Mouse (Mus musculus) lung, embryonic 14.5 days (tissue): Measurements from ENCODE around the gene Lrrc1. TPM values are rescaled to one million over a fixed set of nuclear protein-coding genes. Genes with fewer than 3 reads are reported as not detected.

Experiments
- ATAC-seq: fragments of 200-750 bp; cut with Nextera tagmentation; 2 replicates; pipeline ENCODE4 v1.8.0; 2017; ENCODE audit warnings: mild to moderate bottlenecking, moderate TSS enrichment, moderate library complexity; ENCODE audit not compliant: insufficient read depth
- DNase-seq: peaks from one replicate; pipeline ENCODE4 v3.0.0-alpha.2; 2015
- H3K27ac ChIP-seq: fragments of 300-500 bp; sonication (generic); 2 replicates; pipeline ENCODE4 v1.5.1; 2014; ENCODE audit warnings: low read depth, mild to moderate bottlenecking, moderate library complexity
- H3K27me3 ChIP-seq: fragments of 300-500 bp; sonication (generic); 2 replicates; pipeline ENCODE4 v1.6.1; 2014; ENCODE audit warnings: low read length, control low read depth; ENCODE audit not compliant: insufficient read depth
- H3K36me3 ChIP-seq: fragments of 300-500 bp; sonication (generic); 2 replicates; pipeline ENCODE4 v1.6.1; 2014; ENCODE audit warnings: control low read depth; ENCODE audit not compliant: insufficient read depth
- H3K4me1 ChIP-seq: fragments of 300-500 bp; sonication (generic); 2 replicates; pipeline ENCODE4 v1.6.1; 2014; ENCODE audit warnings: antibody characterized with exemption, control low read depth; ENCODE audit not compliant: insufficient read depth
- H3K4me2 ChIP-seq: fragments of 300-500 bp; sonication (generic); 2 replicates; pipeline ENCODE4 v1.6.1; 2014; ENCODE audit warnings: mild to moderate bottlenecking
- H3K4me3 ChIP-seq: fragments of 300-500 bp; sonication (generic); 2 replicates; pipeline ENCODE4 v1.5.1; 2014; ENCODE audit warnings: low read depth, low read length
- H3K9ac ChIP-seq: fragments of 300-500 bp; sonication (generic); 2 replicates; pipeline ENCODE4 v1.6.1; 2014
- H3K9me3 ChIP-seq: fragments of 300-500 bp; sonication (generic); 2 replicates; pipeline ENCODE4 v1.6.1; 2016; ENCODE audit warnings: low read depth, low read length, control low read depth
- CTCF ChIP-seq: IDR thresholded peaks from 2 replicates; pipeline ENCODE4 v1.5.1; 2016; ENCODE audit warnings: antibody characterized with exemption, low read depth
- WGBS: fragments of 180-500 bp; shearing (Covaris S2); extraction: QIAGEN DNeasy Blood & Tissue Kit; methylation state at CpG from one replicate; pipeline ENCODE4 v1.1.7; 2014; 5-methylcytosine and 5-hydroxymethylcytosine counted together
- polyA plus RNA-seq: library from polyadenylated mRNA; unstranded; fragments of >200 nt; fragmentation: Nextera tagmentation; extraction: Ambion mirVana; gene quantifications from 2 replicates; pipeline ENCODE4 v1.2.1, GENCODE M21; 2014

Lrrc1 gene
- polyA plus RNA-seq, 1 experiment from 2014 or later: 9.5 TPM

DNA sequence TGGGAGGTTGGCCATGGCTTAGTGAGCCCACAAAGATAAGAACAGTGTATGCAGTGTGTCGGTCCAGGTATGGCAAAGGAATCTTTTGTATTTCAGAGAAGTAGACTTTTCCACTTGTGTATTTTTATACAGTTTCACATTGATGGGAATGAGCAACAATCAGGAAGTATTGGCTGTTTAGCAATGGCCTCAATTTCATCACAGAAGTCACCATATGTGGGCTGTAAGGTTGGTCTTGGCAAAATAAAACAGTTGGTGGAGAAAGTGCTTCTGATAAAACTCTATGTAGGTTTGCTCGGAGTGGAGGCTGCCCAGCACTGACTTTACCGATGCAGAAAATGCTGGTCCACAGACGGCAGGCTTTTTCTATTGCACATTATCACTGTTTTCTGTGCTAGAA is 140.2 kb downstream of the Lrrc1 start:
- 59% methylated on average over 4 of the region's 4 CpGs for WGBS
- no peaks in the 10 kb centered on the region for H3K36me3 ChIP-seq

GRCm38 (mm10) chr9:77403961-77404360 is 140.7 kb downstream of the Lrrc1 start:
- Histone ChIP-seq H3K9me3 (no peaks in the 10 kb centered on the region), H3K9ac (no peak overlapping the region), H3K27ac (no peak overlapping the region), H3K36me3 (no peaks in the 10 kb centered on the region), H3K27me3 (no peaks in the 10 kb centered on the region), H3K4me1 (no peaks in the 10 kb centered on the region), H3K4me3 (no peak overlapping the region), H3K4me2 (no peak overlapping the region)
- ATAC-seq: no peak
- no peak for DNase-seq
- WGBS: 71% methylated on average over 6 of the region's 6 CpGs
- no peak for TF ChIP-seq CTCF

More for the DNA sequence above, 140.2 kb downstream of the Lrrc1 start:
- Histone ChIP-seq H3K4me2 (no peak overlapping the region), H3K9ac (no peak overlapping the region), H3K27ac (no peak overlapping the region), H3K9me3 (no peaks in the 10 kb centered on the region), H3K4me1 (no peaks in the 10 kb centered on the region), H3K4me3 (no peak overlapping the region), H3K27me3 (no peaks in the 10 kb centered on the region)
- no peak for ATAC-seq
- no peak for DNase-seq
- TF ChIP-seq CTCF: no peak

DNA sequence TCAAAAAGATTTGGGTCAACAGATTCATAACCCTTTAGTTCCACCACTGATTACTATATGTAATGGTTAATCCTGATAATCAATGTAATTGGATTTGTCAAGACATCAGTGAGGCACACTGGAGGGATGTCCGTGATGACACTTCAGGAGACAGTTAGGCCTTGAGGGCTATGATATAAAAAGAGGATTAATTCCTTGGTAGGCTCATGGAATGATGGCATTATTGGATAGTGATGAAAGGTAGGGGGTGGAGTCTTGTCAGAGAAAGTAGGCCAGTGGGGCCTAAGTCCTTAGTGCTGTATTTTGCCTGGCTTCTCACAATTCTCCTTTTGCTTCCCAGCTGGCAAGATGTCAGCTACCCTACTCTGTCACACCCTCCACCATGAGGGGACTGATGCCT is 141.7 kb downstream of the Lrrc1 start:
- Histone ChIP-seq H3K4me3 (no peak overlapping the region), H3K4me1 (no peaks in the 10 kb centered on the region), H3K36me3 (no peaks in the 10 kb centered on the region), H3K4me2 (no peak overlapping the region), H3K27me3 (no peaks in the 10 kb centered on the region), H3K9me3 (no peaks in the 10 kb centered on the region), H3K27ac (no peak overlapping the region), H3K9ac (no peak overlapping the region)
- WGBS: 98% methylated on average over 1 of the region's 1 CpGs
- ATAC-seq: no peak
- no peak for TF ChIP-seq CTCF
- no peak for DNase-seq

DNA sequence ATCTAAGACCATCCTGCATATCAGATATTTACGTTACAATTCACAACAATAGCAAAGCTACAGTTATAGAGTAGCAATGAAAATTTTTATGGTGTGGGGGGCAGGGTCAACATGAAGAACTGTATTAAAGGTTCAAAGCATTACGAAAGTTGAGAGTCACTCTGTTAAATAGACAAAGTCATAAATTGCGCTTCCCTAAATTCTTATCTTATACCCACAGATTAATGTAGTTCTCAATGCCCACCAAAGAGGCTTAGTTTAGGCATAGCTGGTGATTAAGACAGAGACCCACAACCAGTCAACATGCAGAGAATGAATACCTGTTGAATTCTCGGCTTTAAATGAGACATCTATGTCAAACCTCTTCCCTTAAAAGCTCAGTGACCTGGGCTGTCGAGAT is 144.9 kb downstream of the Lrrc1 start:
- no peaks in the 10 kb centered on the region for H3K27me3 ChIP-seq
- no peak for ATAC-seq
- no peaks in the 10 kb centered on the region for H3K9me3 ChIP-seq
- no peak for TF ChIP-seq CTCF
- H3K4me2 ChIP-seq: no peak overlapping the region
- no peaks in the 10 kb centered on the region for H3K4me1 ChIP-seq
- no peak for DNase-seq
- H3K9ac ChIP-seq: no peak overlapping the region
- no peak overlapping the region for H3K27ac ChIP-seq
- WGBS: 88% methylated on average over 5 of the region's 5 CpGs
- no peak overlapping the region for H3K4me3 ChIP-seq
- no peaks in the 10 kb centered on the region for H3K36me3 ChIP-seq

DNA sequence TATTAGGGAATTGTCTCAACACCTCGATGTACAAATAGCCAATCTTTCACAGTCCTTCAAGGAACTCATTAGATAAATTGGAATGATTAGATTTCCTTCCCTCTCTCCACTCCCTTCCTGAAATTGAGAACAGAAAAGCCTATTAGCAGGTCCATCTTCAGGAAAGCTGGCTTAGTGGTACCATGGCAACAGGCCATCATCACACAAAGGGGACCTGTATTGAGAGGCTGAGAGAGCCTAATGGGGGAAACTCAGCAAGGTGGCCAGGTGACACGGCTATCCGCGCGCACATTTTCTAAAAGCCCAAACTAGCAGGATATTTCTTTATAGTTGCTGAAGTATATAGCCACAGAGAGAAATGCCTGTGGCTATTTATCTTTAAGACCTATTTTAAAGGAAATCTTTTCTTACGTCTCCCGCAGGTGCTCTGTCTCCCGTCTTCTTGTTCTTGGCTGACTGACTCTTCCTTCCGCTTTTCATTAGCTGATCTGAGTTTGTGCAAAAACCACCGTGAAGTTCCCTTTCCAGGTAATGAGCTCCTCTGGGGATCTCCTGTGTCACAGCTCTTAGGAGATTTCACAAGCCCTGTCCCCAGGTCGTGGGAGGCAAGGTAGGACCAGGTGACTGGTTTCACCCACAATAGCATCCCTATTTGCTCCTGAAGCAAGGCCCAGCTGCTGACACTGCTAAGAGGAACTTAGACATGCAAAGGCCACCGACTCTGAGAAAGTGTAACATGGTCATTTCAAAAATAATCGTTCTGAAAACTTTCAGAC is 145.6 kb downstream of the Lrrc1 start:
- no peak for TF ChIP-seq CTCF
- ATAC-seq (no peak), DNase-seq (no peak)
- Histone ChIP-seq H3K36me3 (no peaks in the 10 kb centered on the region), H3K27me3 (no peaks in the 10 kb centered on the region), H3K4me2 (no peak overlapping the region), H3K9me3 (no peaks in the 10 kb centered on the region), H3K9ac (no peak overlapping the region), H3K4me1 (no peaks in the 10 kb centered on the region), H3K4me3 (no peak overlapping the region), H3K27ac (no peak overlapping the region)
- WGBS: 69% methylated on average over 13 of the region's 13 CpGs

DNA sequence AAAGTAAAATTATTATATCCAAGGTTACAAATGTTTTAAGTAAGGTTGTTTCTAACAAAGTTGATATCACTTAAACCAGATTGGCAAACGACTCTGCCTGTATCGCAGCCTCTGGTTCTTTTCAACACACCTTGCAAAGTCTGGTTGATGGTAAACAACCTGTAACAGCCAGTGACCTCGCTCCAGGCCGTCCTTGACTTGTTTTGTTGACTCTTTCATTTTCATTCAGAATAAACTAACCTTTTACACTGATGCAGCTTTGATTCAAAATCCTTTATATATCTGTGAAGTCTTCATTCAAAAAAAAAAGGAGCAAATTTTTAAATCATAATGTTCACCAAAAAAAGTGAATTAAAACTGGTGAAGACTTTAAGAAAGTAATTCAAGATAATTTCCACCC is 147.6 kb downstream of the Lrrc1 start:
- Histone ChIP-seq H3K27ac (no peak overlapping the region), H3K36me3 (no peaks in the 10 kb centered on the region), H3K9me3 (no peaks in the 10 kb centered on the region), H3K4me2 (no peak overlapping the region), H3K9ac (no peak overlapping the region), H3K4me3 (no peak overlapping the region), H3K27me3 (no peaks in the 10 kb centered on the region), H3K4me1 (no peaks in the 10 kb centered on the region)
- ATAC-seq (no peak), DNase-seq (no peak)
- WGBS: 52% methylated on average over 4 of the region's 4 CpGs
- no peak for TF ChIP-seq CTCF

- DNase-seq: no peak
- Histone ChIP-seq H3K36me3 (no peaks in the 10 kb centered on the region), H3K4me1 (no peaks in the 10 kb centered on the region), H3K27me3 (no peaks in the 10 kb centered on the region), H3K4me3 (no peak overlapping the region), H3K4me2 (no peak overlapping the region), H3K9ac (no peak overlapping the region), H3K27ac (no peak overlapping the region), H3K9me3 (no peaks in the 10 kb centered on the region)
- ATAC-seq: no peak
- TF ChIP-seq CTCF: no peak
- WGBS: 84% methylated on average over 10 of the region's 10 CpGs
These were observed 153.4 kb downstream of the Lrrc1 start for GRCm38 (mm10) chr9:77391248-77391647.
